Mouse (Mus musculus) lung, embryonic 16.5 days (tissue): ENCODE measurements around the gene Tm6sf1. TPM values are rescaled to one million over a fixed set of nuclear protein-coding genes. Genes with fewer than 3 reads are reported as not detected.

Experiments
- ATAC-seq: fragments of 200-750 bp; cut with Nextera tagmentation; 2 replicates; pipeline ENCODE4 v1.8.0; 2017; ENCODE audit warnings: low read depth, mild to moderate bottlenecking, moderate library complexity
- H3K27ac ChIP-seq: fragments of 300-500 bp; sonication (generic); 2 replicates; pipeline ENCODE4 v1.5.1; 2014; ENCODE audit warnings: mild to moderate bottlenecking, control low read depth, low read length
- H3K27me3 ChIP-seq: fragments of 300-500 bp; sonication (generic); 2 replicates; pipeline ENCODE4 v1.6.1; 2014; ENCODE audit warnings: low read depth, low read length, mixed read lengths; ENCODE audit not compliant: control insufficient read depth, insufficient read depth
- H3K36me3 ChIP-seq: fragments of 300-500 bp; sonication (generic); 2 replicates; pipeline ENCODE4 v1.6.1; 2014; ENCODE audit warnings: low read length; ENCODE audit not compliant: control insufficient read depth, insufficient read depth
- H3K4me1 ChIP-seq: fragments of 300-500 bp; sonication (generic); replicated peaks from 2 replicates; pipeline ENCODE4 v1.6.1; 2014; ENCODE audit warnings: low read length, mixed read lengths; ENCODE audit not compliant: control insufficient read depth, insufficient read depth
- H3K4me2 ChIP-seq: fragments of 300-500 bp; sonication (generic); 2 replicates; pipeline ENCODE4 v1.6.1; 2014; ENCODE audit warnings: low read depth, low read length, control low read depth
- H3K4me3 ChIP-seq: fragments of 300-500 bp; sonication (generic); 2 replicates; pipeline ENCODE4 v1.5.1; 2014; ENCODE audit warnings: mild to moderate bottlenecking, low read length, control low read depth
- H3K9ac ChIP-seq: fragments of 300-500 bp; sonication (generic); 2 replicates; pipeline ENCODE4 v1.6.1; 2014; ENCODE audit warnings: low read length, control low read depth
- H3K9me3 ChIP-seq: fragments of 300-500 bp; sonication (generic); 2 replicates; pipeline ENCODE4 v1.6.1; 2016; ENCODE audit warnings: low read length; ENCODE audit not compliant: control insufficient read depth
- WGBS: fragments of 180-500 bp; shearing (Covaris S2); extraction: QIAGEN DNeasy Blood & Tissue Kit; methylation state at CpG from one replicate; pipeline ENCODE4 v1.1.7; 2014; 5-methylcytosine and 5-hydroxymethylcytosine counted together
- polyA plus RNA-seq: library from polyadenylated mRNA; unstranded; fragments of >200 nt; fragmentation: Nextera tagmentation; extraction: Ambion mirVana; gene quantifications from 2 replicates; pipeline ENCODE4 v1.2.1, GENCODE M21; 2015

Gene Tm6sf1
- polyA plus RNA-seq, 1 experiment from 2014 or later = 14.2 TPM

DNA sequence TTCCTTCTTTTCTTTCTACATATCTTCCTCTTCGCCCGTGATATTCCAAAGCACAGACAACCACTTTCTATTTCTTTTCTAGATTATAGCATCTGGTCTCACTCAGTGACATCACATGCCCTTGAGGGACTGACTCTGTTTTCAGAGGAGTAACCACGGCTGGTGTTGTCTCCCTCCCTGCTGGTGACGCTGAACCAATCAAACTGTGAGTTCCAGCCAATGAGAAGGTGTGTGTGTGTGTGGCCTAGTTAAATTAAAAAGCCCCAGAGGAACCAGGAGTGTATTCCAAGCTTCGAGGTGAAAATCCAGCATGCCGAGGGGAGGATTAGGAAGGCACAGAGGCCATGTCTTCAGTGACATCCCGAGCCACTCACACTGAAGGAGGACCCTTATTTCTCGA, 11.8 kb upstream of the Tm6sf1 start:
- Histone ChIP-seq H3K9ac (no peak overlapping the region), H3K4me3 (no peak overlapping the region), H3K9me3 (no peaks in the 10 kb centered on the region), H3K4me1 (no peaks in the 10 kb centered on the region), H3K27me3 (no peaks in the 10 kb centered on the region), H3K4me2 (no peak overlapping the region), H3K36me3 (no peaks in the 10 kb centered on the region), H3K27ac (no peak overlapping the region)
- 36% methylated on average over 8 of the region's 8 CpGs for WGBS
- no peak for ATAC-seq

DNA sequence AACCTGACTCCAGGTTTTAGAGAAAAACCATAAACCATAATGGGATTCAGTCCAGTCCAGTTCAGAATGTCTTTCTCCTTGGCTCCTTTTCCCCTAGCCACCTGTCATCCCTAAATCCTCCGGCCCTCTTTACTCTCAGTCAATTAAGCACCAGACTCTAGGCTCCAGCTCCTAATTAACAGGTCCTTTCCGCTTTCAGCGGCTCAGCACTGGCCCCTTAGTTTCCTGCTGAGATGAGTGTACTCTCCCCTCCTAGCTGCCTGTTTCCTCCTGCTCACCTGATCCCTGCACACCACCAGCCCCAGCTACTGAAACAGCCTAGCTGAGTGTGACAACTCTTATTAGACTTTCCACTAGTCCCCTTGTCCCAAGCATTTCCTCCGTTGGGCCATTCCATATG, 11.0 kb upstream of the Tm6sf1 start:
- Histone ChIP-seq H3K9me3 (no peaks in the 10 kb centered on the region), H3K9ac (no peak overlapping the region), H3K27me3 (no peaks in the 10 kb centered on the region), H3K36me3 (no peaks in the 10 kb centered on the region), H3K4me1 (no peaks in the 10 kb centered on the region), H3K4me3 (no peak overlapping the region), H3K4me2 (no peak overlapping the region), H3K27ac (no peak overlapping the region)
- 61% methylated on average over 4 of the region's 4 CpGs for WGBS
- no peak for ATAC-seq

DNA sequence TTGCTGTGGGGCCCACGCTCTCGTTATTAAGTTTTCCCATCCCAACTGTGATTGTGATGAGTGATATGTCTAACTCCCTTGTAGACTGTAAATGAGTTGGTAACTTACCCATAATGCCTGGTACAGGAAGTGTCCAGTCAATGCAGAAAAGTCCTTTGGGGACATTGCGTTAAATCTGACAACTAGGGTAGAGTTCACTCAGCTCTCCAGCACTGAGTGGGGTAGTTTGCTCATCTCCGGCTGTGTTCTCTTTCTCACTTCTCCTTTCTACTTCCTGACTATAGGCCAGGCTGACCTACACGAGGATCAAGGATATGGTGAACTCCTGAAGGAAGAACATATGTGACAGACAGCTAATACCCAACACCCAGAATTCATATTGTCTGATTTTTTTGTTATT, 9.6 kb upstream of the Tm6sf1 start:
- H3K4me2 ChIP-seq = no peak overlapping the region
- WGBS = 82% methylated on average over 5 of the region's 5 CpGs
- no peaks in the 10 kb centered on the region for H3K36me3 ChIP-seq
- H3K4me1 ChIP-seq = no peaks in the 10 kb centered on the region
- no peaks in the 10 kb centered on the region for H3K27me3 ChIP-seq
- H3K4me3 ChIP-seq = no peak overlapping the region
- H3K27ac ChIP-seq = no peak overlapping the region
- no peak overlapping the region for H3K9ac ChIP-seq
- 0 out of 2 replicates have a peak, but pooled peaks have one; percentile 34 for ATAC-seq
- H3K9me3 ChIP-seq = no peaks in the 10 kb centered on the region

DNA sequence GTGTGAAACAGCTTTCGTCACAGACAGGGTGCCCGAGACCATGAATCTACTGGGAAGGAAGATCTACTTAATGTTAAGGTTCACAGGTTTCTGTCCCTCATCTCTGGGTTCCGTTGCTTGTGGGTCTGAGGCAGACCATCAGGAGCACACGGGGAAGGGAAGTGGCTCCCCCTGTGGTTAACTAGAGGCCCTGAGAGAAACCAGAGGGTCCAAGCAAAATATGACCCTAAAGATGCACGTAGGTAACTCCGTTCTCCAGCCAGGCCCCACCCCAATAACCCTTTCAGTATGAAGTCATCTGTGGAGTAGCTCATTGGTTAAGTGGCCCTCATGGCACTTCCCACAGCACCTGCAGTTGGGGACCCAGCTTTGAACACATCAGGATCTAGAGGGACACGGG, 9.2 kb upstream of the Tm6sf1 start:
- no peaks in the 10 kb centered on the region for H3K9me3 ChIP-seq
- 83% methylated on average over 7 of the region's 7 CpGs for WGBS
- H3K9ac ChIP-seq = no peak overlapping the region

DNA sequence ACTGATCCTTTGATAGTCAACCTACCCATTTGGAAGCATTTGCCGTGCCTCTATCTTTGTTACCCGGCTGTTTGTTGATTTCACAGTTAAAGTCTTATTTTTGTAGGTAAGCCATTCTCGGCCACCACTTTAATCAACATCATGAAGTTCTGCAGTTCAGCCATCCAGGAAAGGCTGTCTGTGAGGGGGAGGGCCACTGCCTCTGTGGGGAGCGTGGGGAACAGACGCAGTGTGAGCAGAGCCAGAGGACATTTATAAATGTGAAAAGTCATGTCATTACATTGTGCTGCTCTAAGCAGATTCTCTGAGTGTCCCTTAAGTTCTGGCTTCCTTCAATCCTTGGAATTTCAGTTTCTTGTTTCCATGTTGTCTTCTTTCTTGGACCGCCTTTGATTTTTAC, 8.6 kb upstream of the Tm6sf1 start:
- Histone ChIP-seq H3K27ac (no peak overlapping the region), H3K36me3 (no peaks in the 10 kb centered on the region), H3K4me1 (no peaks in the 10 kb centered on the region), H3K4me2 (no peak overlapping the region), H3K4me3 (no peak overlapping the region), H3K9ac (no peak overlapping the region), H3K9me3 (no peaks in the 10 kb centered on the region), H3K27me3 (no peaks in the 10 kb centered on the region)
- no peak for ATAC-seq
- 74% methylated on average over 6 of the region's 6 CpGs for WGBS

More for the DNA sequence above, 9.2 kb upstream of the Tm6sf1 start:
- Histone ChIP-seq H3K27me3 (no peaks in the 10 kb centered on the region), H3K36me3 (no peaks in the 10 kb centered on the region), H3K4me3 (no peak overlapping the region), H3K4me2 (no peak overlapping the region), H3K27ac (no peak overlapping the region), H3K4me1 (no peaks in the 10 kb centered on the region)
- ATAC-seq = no peak

DNA sequence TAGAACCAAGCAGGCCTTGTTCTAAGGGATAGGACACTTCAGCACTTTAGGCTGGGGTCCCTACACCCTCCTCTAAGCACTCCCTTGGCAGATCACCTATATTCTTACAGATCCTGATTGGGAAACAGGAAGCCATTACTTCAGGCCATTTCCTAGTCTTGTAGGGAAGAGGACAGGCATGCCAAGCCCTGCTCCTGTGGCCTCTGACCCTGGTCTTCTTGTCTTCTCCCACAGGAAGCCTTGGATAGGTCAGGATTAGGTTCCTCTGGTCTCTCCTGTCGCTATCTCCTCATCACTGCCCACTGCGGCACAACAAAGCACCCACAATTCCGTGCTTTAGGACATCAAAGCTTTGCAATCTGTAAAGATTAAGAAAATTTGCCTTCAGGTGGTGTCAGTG, 7.1 kb upstream of the Tm6sf1 start:
- Histone ChIP-seq H3K27me3 (no peaks in the 10 kb centered on the region), H3K9me3 (no peaks in the 10 kb centered on the region), H3K4me3 (no peak overlapping the region), H3K9ac (no peak overlapping the region), H3K36me3 (no peaks in the 10 kb centered on the region), H3K4me2 (no peak overlapping the region), H3K27ac (no peak overlapping the region), H3K4me1 (no peaks in the 10 kb centered on the region)
- 65% methylated on average over 3 of the region's 3 CpGs for WGBS
- no peak for ATAC-seq

DNA sequence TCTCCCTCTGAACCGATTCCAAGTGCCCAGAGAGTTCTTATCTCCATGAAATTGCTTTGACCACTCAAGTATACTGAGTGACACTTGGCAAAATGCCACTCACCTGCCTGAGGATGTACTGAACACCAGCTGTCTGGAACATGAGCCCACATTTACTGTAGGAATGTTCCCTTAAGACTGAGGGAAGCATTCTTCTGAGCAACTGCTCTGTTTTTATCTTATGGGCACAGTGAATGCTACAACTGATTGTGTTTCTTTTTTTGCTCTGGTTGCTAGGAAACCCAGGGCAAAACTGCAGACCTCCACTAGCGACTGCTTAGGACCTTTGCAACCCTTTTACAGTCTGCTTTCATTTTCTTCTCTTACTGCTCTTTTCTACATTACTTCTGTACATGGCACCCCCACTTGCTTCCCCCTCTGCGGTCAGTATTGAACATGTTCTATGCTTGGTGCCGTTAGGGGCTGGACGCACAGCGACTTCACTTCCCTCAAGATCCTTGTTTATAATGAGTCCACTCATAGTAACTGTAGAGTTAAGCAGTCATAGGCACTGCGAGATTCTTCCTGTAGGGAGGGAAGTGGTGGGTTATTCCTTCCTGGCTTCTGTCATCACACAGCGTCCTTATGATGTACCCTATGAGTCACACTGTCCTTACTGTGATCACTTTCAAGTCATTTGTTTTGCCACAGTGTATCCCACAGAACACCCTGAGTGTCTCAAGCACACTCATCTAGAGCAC, 4.1 kb upstream of the Tm6sf1 start:
- H3K4me1 ChIP-seq = no peaks in the 10 kb centered on the region
- H3K36me3 ChIP-seq = no peaks in the 10 kb centered on the region
- no peak overlapping the region for H3K9ac ChIP-seq
- 0 out of 2 replicates have a peak overlapping the region, but pooled peaks have one; percentile 3 for H3K4me2 ChIP-seq
- H3K4me3 ChIP-seq = no peak overlapping the region
- WGBS = 47% methylated on average over 8 of the region's 8 CpGs
- H3K27ac ChIP-seq = no peak overlapping the region; the same call in 1 of the 2 replicates
- peak; percentile 48; the same call in 1 of the 2 replicates for ATAC-seq
- no peaks in the 10 kb centered on the region for H3K9me3 ChIP-seq
- peaks cover 17% of the 10 kb centered on the region for H3K27me3 ChIP-seq

DNA sequence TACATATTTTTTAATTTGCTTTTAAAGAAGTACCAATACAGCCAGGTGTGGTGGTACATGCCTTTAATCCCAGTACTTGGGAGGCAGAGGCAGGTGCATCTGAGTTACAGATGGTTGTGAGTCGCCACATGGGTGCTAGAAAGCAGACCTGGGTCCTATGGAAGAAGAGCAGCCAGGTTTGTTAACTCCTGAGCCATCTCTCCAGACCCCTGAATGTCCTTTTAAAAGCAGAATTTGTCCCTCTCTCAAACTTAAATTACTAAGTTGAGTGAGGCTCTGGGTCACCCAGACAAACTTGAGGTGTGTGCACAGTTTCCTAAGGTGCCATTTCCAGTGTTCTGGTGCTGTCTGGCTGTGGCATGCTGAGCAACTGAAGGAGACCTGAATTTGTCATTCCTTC, 3.1 kb upstream of the Tm6sf1 start, which contains the start of gene Gm10160:
Gm10160 (minus strand) TSS at position 101 of the 400 bp plus-strand sequence.
- Histone ChIP-seq H3K36me3 (no peaks in the 10 kb centered on the region), H3K27me3 (peaks cover 25% of the 10 kb centered on the region), H3K27ac (no peak within 1 kb of the TSS; the same call in 1 of the 2 replicates), H3K4me1 (peaks cover 2% of the 10 kb centered on the region; the same call in 1 of the 2 replicates), H3K9ac (no peak within 1 kb of the TSS), H3K4me2 (0 out of 2 replicates have a peak within 1 kb of the TSS, but pooled peaks have one; percentile 3), H3K4me3 (no peak within 1 kb of the TSS), H3K9me3 (no peaks in the 10 kb centered on the region)
- WGBS = 63% methylated on average over 1 of the region's 1 CpGs
- no peak for ATAC-seq

DNA sequence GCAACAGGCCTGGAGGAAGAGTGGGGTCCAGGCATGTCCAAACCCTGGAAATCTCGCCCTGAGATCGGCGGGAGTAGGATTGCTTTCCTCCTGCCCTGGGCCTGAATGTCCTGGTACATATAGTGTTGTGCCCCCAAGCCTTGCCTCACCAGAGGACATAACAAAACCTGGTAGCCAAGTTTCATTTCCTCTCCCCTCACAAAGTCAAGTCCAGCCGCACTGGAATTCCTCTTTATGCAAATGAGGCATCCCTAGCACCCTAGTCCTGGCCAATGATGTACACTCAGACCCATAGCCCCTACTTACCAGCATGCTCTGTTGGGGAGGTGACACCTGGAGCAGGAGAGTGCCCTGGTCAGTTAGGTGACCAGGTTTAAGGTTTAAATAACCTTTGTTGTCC, 2.6 kb upstream of the Tm6sf1 start:
- peaks cover 25% of the 10 kb centered on the region for H3K27me3 ChIP-seq
- H3K36me3 ChIP-seq = no peaks in the 10 kb centered on the region
- no peak for ATAC-seq
- no peak overlapping the region for H3K9ac ChIP-seq
- WGBS = 66% methylated on average over 4 of the region's 4 CpGs
- no peak overlapping the region for H3K4me3 ChIP-seq
- no peak overlapping the region for H3K27ac ChIP-seq
- no peak overlapping the region for H3K4me2 ChIP-seq
- peaks cover 2% of the 10 kb centered on the region; the same call in 1 of the 2 replicates for H3K4me1 ChIP-seq
- H3K9me3 ChIP-seq = no peaks in the 10 kb centered on the region
